Mouse (Mus musculus) kidney, adult 11 months (tissue): Measurements from ENCODE around the gene Nudc.

Experiments used
- DNase-seq: peaks from one replicate; pipeline ENCODE4 v3.0.0; 2022

The Nudc gene

GRCm38 (mm10) chr4:133545272-133546231 is at the start of gene Nudc:
Gene Nudc (minus strand): TSS chr4:133545996.
- DNase-seq: peak; percentile 98

DNA sequence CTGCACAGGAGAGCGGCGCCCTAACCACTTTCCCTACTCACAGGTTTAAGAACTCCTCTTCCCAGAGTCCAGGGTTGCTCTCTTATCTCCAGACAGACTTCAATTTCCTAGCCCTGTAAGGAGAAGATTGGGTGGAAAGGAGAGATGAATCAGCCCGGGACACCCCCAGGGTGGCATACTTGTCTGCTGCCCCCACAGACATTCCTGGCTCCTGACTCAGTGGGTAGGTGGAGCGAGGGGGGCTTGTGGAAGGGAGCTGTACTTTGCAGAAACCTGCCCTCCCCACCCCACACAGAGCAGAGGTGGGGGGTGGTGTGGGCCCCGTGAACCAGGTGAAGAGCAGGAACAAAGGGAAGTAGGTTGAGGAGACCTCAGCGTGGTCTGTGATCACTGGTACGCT is 49.7 kb upstream of the Nudc start:
- DNase-seq: no peak

DNA sequence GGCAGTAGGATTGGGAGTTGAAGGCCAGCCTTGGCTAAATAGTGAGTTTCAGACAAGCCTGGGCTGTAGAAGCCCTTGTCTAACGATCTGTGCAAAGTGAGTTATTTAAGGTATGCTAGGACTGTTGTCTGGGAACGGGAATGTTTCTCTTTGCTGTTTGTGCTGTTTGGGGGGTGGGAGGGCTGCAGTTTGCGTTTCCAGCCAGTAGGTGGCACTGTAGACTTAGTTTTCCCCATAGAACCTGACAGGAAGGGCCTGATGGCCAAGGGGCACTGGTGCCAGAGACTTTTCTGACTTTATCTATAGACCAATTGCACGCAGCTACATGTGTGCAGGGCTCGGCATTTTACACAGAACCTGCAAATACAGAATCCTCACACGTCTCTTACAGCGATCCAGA is 46.8 kb upstream of the Nudc start:
- DNase-seq: peak; percentile 48

- peak; percentile 78 for DNase-seq
These were observed 38.5 kb upstream of the Nudc start, which contains the start of gene Gpn2 for GRCm38 (mm10) chr4:133584059-133584951. Gene Gpn2 (plus strand): TSS chr4:133584362.

DNA sequence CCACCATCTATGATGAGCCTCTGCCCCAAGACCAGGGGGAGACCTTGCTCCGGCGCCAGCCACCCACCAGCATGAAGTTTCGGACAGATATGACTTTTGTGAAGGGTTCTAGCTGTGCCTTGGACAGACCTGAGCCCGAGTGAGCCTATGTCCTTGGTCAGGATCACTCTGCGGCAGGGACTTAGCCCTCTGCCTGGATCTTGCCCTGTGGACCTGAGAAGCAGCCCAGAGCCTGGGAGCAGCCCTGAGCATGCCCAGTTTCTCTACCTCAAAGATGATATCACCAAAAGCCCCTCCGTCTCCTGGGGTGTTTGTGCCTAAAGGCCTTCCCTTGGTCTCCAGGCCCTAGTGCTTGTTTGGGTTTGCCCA is 37.9 kb upstream of the Nudc start:
- DNase-seq: no peak

DNA sequence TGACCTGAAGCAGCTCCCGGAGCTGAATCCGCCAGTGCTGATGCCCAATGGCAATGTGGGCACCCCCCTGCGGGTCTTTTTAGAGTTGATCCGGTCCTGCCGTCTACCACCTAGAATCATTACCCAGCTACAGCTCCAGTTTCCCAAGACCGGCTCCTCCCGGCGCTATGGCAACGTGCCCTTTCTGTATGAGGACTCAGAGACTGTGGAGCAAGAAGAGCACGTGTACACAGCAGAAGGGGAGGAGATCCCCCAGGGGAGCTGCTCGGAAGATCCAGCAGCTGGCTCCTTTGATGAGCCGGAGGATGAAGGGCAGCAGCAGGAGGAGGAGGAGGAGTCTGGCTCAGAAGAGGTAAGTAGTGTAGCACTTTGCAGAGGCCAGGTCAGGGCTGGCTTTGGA is 32.2 kb upstream of the Nudc start:
- DNase-seq: no peak

- no peak for DNase-seq
These were observed 29.0 kb upstream of the Nudc start for GRCm38 (mm10) chr4:133574843-133575202.

- DNase-seq: peak; percentile 92
These were observed 28.5 kb upstream of the Nudc start, which contains the start of gene Gpatch3 for GRCm38 (mm10) chr4:133574070-133574842. Gene Gpatch3 (plus strand): TSS chr4:133574745.

- DNase-seq: peak; percentile 87
These were observed 24.3 kb upstream of the Nudc start for GRCm38 (mm10) chr4:133570066-133570466.

DNA sequence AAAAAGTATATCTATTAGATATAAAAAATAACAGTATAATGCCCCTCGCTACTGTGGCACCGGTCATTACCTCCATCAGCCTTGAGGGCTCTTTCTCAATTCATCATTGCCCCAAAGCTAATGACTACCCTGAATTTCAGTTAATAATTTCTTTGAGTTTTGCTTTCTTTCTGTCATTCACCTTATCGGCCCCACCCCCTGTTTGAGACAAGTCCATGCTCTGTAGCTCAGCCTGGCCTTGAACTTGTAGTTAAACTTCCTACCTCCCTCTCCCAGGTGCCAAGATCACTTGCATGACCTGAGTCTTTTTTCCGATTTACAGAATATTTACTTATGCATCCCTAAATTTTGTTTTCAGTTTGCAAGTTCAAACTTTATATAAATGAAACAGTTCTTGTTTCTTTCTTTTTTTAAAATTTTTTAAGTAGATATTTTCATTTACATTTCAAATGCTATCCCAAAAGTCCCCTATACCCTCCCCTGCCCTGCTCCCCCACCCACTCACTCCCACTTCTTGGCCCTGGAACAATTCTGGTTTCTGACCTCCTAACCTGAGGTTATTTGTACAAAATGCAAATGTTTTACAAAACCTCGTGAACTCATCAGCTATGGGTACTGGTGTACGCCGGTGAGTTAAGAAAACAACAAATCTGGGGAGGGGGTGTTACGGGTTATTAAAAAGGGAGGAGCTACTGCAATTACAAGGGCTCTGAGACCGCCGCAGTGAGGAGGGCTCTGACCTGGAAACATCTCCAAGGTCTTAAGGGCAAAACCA is 23.7 kb upstream of the Nudc start:
- DNase-seq: no peak

DNA sequence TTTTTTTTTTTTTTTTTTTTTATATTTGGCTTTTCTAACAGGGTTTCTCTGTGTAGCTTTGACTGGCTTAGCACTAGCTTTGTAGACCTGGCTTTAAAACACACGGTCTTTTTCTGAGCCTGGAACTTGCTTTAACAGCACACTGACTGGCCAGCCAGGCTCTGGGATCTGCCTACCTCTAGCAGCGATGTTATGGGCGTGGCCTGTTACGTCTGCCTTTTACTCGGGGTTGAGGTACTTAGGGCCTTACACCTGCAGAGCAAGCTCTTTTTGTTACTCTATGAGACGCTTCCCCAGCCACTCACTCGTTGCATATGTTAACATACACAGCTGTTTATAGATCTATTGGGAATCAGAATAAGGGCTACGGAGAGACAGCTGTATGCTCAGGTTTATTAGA is 21.5 kb upstream of the Nudc start:
- DNase-seq: no peak

DNA sequence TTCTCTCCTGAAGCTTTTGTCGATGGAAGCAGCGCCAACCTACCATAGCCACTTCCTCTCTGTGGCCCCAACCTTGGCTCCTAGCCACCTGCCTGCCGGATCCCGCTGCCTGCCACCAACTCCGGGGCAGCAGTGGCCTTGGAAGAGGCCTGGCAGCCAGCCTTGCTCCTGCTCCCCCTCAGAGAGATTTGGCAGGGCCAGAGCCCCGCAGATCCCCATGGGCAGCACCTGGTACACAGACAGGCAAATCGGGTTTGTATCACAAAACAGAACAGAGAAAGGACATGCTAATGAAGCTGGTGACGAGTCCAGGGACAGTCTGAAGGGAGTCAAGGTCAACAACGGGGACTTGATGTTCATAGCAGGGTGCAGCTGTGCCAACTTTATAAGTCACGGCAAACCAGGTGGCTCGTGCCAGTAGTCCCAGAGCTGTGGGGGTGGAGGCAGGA is 17.4 kb upstream of the Nudc start:
- peak; percentile 88 for DNase-seq

- DNase-seq: no peak
These were observed 15.8 kb upstream of the Nudc start for GRCm38 (mm10) chr4:133561622-133562021.

- DNase-seq: no peak
These were observed 14.1 kb upstream of the Nudc start for GRCm38 (mm10) chr4:133559846-133560245.

- peak; percentile 82 for DNase-seq
These were observed 11.4 kb upstream of the Nudc start for GRCm38 (mm10) chr4:133557041-133557717.

DNA sequence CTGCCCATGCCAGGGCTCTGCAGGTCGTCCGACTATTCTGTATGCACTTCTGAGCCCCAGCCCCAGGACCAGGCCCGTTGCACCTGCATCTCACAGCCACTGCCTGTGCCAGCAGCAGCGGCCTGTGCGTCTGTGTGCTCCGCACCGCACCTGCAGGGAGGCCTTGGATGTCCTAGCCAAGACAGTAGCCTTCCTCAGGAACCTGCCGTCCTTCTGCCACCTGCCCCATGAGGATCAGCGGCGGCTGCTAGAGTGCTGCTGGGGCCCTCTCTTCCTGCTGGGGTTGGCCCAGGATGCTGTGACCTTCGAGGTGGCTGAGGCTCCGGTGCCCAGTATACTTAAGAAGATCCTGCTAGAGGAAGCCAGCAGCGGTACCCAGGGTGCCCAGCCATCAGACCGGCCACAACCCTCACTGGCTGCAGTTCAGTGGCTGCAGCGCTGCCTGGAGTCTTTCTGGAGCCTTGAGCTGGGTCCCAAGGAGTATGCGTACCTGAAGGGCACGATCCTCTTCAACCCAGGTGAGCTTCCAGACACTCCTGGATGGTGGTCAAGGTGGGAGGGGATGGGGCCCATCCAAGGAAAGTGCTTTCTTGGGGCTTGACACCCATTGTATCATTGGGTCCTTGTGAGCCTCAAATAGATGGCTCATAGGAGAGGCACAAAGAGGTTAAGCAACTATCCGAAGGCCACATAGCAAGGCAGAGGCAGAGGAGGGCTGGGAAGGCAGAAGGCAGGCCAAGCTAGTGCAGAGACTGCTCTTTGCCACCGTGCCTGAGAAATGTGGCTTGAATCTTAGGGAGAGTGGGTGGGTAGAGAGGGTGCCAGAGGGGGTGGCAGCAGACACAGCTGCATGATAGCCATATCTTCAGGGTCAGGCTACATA is 7.9 kb upstream of the Nudc start:
- peak; percentile 33 for DNase-seq

- peak; percentile 55 for DNase-seq
These were observed 7.1 kb upstream of the Nudc start, which contains the start of gene Nr0b2 for GRCm38 (mm10) chr4:133552768-133553447. Gene Nr0b2 (plus strand): TSS chr4:133553376.

DNA sequence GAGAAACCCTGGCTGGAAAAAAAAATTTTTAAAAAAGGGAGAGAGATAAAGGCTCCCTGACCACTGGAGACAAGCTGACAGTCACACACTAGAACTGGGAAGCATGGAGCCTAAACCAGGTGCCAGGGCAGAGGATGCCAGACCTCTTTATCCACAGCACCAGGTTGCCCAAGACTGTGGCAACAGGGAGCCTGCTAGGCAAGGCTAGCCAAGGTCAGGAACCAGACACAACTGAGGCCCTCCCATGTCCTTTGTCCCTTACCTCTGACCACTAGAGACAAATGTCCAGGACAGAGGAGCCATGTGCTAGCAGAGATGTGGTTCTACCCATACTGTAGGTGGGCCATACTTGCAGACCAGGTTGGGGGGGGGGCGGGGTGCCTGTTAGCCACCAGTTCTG is 6.2 kb upstream of the Nudc start:
- DNase-seq: no peak

- no peak for DNase-seq
These were observed 9.1 kb downstream of the Nudc start for GRCm38 (mm10) chr4:133536652-133537051.

DNA sequence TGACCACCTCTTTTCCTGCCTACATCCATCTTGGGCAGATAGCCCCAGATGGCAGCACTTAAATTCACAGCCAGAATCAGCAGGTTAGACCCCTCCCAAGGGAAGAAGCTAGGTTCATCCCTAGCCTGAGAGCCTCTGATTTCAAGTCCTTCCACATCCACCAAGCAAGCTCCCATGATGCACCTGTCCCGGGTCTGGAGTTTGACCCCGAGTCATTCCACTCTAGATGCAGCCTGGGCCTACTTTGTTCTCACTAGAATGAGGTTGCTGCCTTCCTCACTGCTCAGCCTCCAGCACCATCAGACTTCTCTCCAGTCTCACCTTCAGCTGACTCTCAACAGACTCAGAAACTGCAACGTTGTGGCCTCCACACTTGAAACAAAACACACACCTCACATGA is 9.7 kb downstream of the Nudc start:
- DNase-seq: no peak
